Mouse (Mus musculus) small intestine, adult 2 months (tissue): ENCODE measurements at regions not wholly inside any gene's neighbourhood (a gene's known extent, or its start where the extent isn't known, plus 50 kb on each side); places are given as distances from the start of the nearest gene placed in this dataset.

Source experiments
- CTCF ChIP-seq: fragments of 200-500 bp; IDR thresholded peaks from 2 replicates; pipeline ENCODE4 v1.5.1; 2012; ENCODE audit warnings: low read depth, mild to moderate bottlenecking, control low read depth, inconsistent platforms, low read length, moderate library complexity, mixed read lengths; ENCODE audit not compliant: insufficient replicate concordance, insufficient read length; ENCODE audit errors: extremely low read depth
- POLR2A ChIP-seq: fragments of 200-500 bp; IDR thresholded peaks from 2 replicates; pipeline ENCODE4 v1.6.1; 2012; ENCODE audit warnings: low read depth, mild to moderate bottlenecking, control low read depth, inconsistent platforms, low read length, moderate library complexity

GRCm38 (mm10) chr8:88431389-88431788, 69.4 kb upstream of the Brd7 start:
- TF ChIP-seq POLR2A (no peak), CTCF (no peak)
